In genomic region chr10:4376461-4376860, GRCm38 (mm10) we compare ENCODE assay signal across 11 mouse cellular contexts. TPM values are rescaled to one million over a fixed set of nuclear protein-coding genes. Genes with fewer than 3 reads are reported as not detected.
DNase-seq lines count a peak whose midpoint lies in the region; ATAC-seq lines count a peak whose summit lies in the region.
"Had no signal": no experiment of that assay in that cellular context is flagged by ENCODE, and none has a peak within 500 bp of the region (broad histone marks: within the 10 kb centered on the region; RNA-seq: fewer than 3 reads in every experiment).

No protein-coding gene starts in this region.

- no peaks in the 10 kb centered on the region for H3K9me3 ChIP-seq in kidney, embryonic 15.5 days (replicated peaks)
- no peaks in the 10 kb centered on the region for H3K9me3 ChIP-seq in stomach, embryonic 15.5 days
- H3K9me3 ChIP-seq: heart, embryonic 13.5 days had no signal

- peaks cover 24% of the 10 kb centered on the region for H3K36me3 ChIP-seq in kidney, embryonic 15.5 days
- peaks cover 8% of the 10 kb centered on the region for H3K36me3 ChIP-seq in stomach, embryonic 15.5 days

- H3K9ac ChIP-seq in kidney, embryonic 15.5 days = no peak overlapping the region
- no peak overlapping the region for H3K9ac ChIP-seq in stomach, embryonic 15.5 days
- H3K9ac ChIP-seq: heart, embryonic 13.5 days had no signal

- H3K4me3 ChIP-seq in kidney, embryonic 15.5 days (replicated peaks) = no peak overlapping the region
- H3K4me3 ChIP-seq in stomach, embryonic 15.5 days (replicated peaks) = no peak overlapping the region
- H3K4me3 ChIP-seq: heart, embryonic 13.5 days had no signal

- DNase-seq in adrenal gland, postnatal 14 days = peak; percentile 52
- DNase-seq in adrenal gland, postnatal 25 days = no peak
- no peak for DNase-seq in kidney, adult 11 months
- peak; percentile 53 for DNase-seq in kidney, postnatal 10 days
- DNase-seq in ovary, adult 18-20 months (ENCODE audit: low spot score) = no peak
- DNase-seq in spleen, adult 12 weeks (ENCODE audit: low spot score) = no peak
- DNase-seq: thymus, postnatal 14 days had no signal

- WGBS in kidney, embryonic 15.5 days = 31% methylated on average over 7 of the region's 7 CpGs
- WGBS in stomach, embryonic 15.5 days = 44% methylated on average over 7 of the region's 7 CpGs

- 0 out of 2 replicates have a peak overlapping the region, but pooled peaks have one; percentile 7 for H3K4me2 ChIP-seq in kidney, embryonic 15.5 days
- H3K4me2 ChIP-seq in stomach, embryonic 15.5 days = no peak overlapping the region
- H3K4me2 ChIP-seq: heart, embryonic 13.5 days had no signal

- H3K4me1 ChIP-seq in kidney, embryonic 15.5 days = peaks cover 27% of the 10 kb centered on the region
- peaks cover 11% of the 10 kb centered on the region; the same call in 1 of the 2 replicates for H3K4me1 ChIP-seq in stomach, embryonic 15.5 days

- peak overlapping the region; percentile 72 for H3K27ac ChIP-seq in kidney, embryonic 15.5 days
- H3K27ac ChIP-seq in stomach, embryonic 15.5 days = peak overlapping the region; percentile 75
- H3K27ac ChIP-seq: heart, embryonic 13.5 days had no signal

- peak; percentile 77 for ATAC-seq in kidney, embryonic 15.5 days (replicated peaks; ENCODE audit: low FRiP score)
- ATAC-seq in stomach, embryonic 15.5 days (ENCODE audit: insufficient read depth, low FRiP score, low read depth) = peak; percentile 79; the same call in 1 of the 2 replicates
- ATAC-seq: activated CD4-positive, CD25-positive, alpha-beta regulatory T cell, adult 4 months had no signal

- H3K27me3 ChIP-seq in kidney, embryonic 15.5 days = no peaks in the 10 kb centered on the region
- no peaks in the 10 kb centered on the region for H3K27me3 ChIP-seq in stomach, embryonic 15.5 days (replicated peaks)
- H3K27me3 ChIP-seq: heart, embryonic 13.5 days had no signal

RNA-seq across cellular contexts. Expression of gene Zbtb2, which starts 11.4 kb away (rescaled TPM):
- total RNA-seq in adrenal gland, postnatal 14 days (2021) = 11.7 and 12.3 TPM in 2 replicates
- total RNA-seq in adrenal gland, postnatal 25 days (2021) = 11.0 and 11.5 TPM in 2 replicates
- polyA plus RNA-seq in kidney, embryonic 15.5 days (2015; fragmentation: Nextera tagmentation; extraction: Ambion mirVana) = 17.8 and 17.9 TPM in 2 replicates
- 10.5 and 12.3 TPM in 2 replicates for polyA plus RNA-seq in stomach, embryonic 15.5 days (2015; fragmentation: Nextera tagmentation; extraction: Ambion mirVana)

RNA-seq across cellular contexts. Expression of gene Rmnd1, which starts 55.7 kb away (rescaled TPM):
- total RNA-seq in adrenal gland, postnatal 14 days (2021) = 51.2 and 57.0 TPM in 2 replicates
- 48.4 and 53.7 TPM in 2 replicates for total RNA-seq in adrenal gland, postnatal 25 days (2021)
- 56.9 and 59.8 TPM in 2 replicates for polyA plus RNA-seq in kidney, embryonic 15.5 days (2015; fragmentation: Nextera tagmentation; extraction: Ambion mirVana)
- 41.6 and 46.8 TPM in 2 replicates for polyA plus RNA-seq in stomach, embryonic 15.5 days (2015; fragmentation: Nextera tagmentation; extraction: Ambion mirVana)

RNA-seq across cellular contexts. Expression of gene Armt1, which starts 55.8 kb away (rescaled TPM):
- total RNA-seq in adrenal gland, postnatal 14 days (2021) = 15.7 and 20.1 TPM in 2 replicates
- total RNA-seq in adrenal gland, postnatal 25 days (2021) = 20.6 and 21.1 TPM in 2 replicates
- 23.3 and 26.1 TPM in 2 replicates for polyA plus RNA-seq in kidney, embryonic 15.5 days (2015; fragmentation: Nextera tagmentation; extraction: Ambion mirVana)
- polyA plus RNA-seq in stomach, embryonic 15.5 days (2015; fragmentation: Nextera tagmentation; extraction: Ambion mirVana) = 17.4 and 18.7 TPM in 2 replicates

Comparison
In these comparisons a context has a peak if more than half of its experiments do, and no peak if none do; other contexts are left out.
1. DNase-seq: peak in adrenal gland, postnatal 14 days (single experiment) and kidney, postnatal 10 days (single experiment); none in adrenal gland, postnatal 25 days (single experiment), kidney, adult 11 months (single experiment), ovary, adult 18-20 months (single experiment) and spleen, adult 12 weeks (single experiment).